ENCODE assay signal across 11 mouse cellular contexts in genomic region chr7:125577486-125578088, GRCm38 (mm10). TPM values are rescaled to one million over a fixed set of nuclear protein-coding genes. Genes with fewer than 3 reads are reported as not detected.
DNase-seq lines count a peak whose midpoint lies in the region; ATAC-seq and TF ChIP-seq lines count a peak whose summit lies in the region.
"Had no signal": no experiment of that assay in that cellular context is flagged by ENCODE, and none has a peak within 500 bp of the region (broad histone marks: within the 10 kb centered on the region; RNA-seq: fewer than 3 reads in every experiment).

No protein-coding gene starts in this region.

- no peak; the same call in 1 of the 2 replicates for ATAC-seq in lung, postnatal 0 days
- peak; percentile 69 for ATAC-seq in erythroblast, adult 5-6 weeks (replicated peaks; ENCODE audit: low FRiP score, poor library complexity, severe bottlenecking)
- ATAC-seq in stomach, embryonic 16.5 days (ENCODE audit: insufficient read depth, low FRiP score), result no peak

- no peak overlapping the region for H3K4me3 ChIP-seq in lung, postnatal 0 days (ENCODE audit: low read depth, low read length)
- H3K4me3 ChIP-seq in stomach, embryonic 16.5 days (replicated peaks; ENCODE audit: low read length), result no peak overlapping the region
- H3K4me3 ChIP-seq: embryonic facial prominence, embryonic 13.5 days; myocyte had no signal

- H3K27me3 ChIP-seq in lung, postnatal 0 days (replicated peaks; ENCODE audit: insufficient read depth, low read length), result no peaks in the 10 kb centered on the region
- no peaks in the 10 kb centered on the region for H3K27me3 ChIP-seq in stomach, embryonic 16.5 days (ENCODE audit: control insufficient read depth, insufficient read depth, low read length)

- peak; percentile 64 to 69 for DNase-seq in heart, adult 18-20 months
- no peak for DNase-seq in heart, adult 8-10 months (ENCODE audit: low spot score)
- DNase-seq in lung, postnatal 0 days (ENCODE audit: low spot score), result no peak
- no peak for DNase-seq in lung, postnatal 4 days
- DNase-seq in Muller cell, postnatal 12 days (ENCODE audit: inconsistent ontology term), result no peak
- DNase-seq in adrenal gland, adult (ENCODE audit: inconsistent age in 2 of 2, low spot score in 1 of 2), result no peak

- H3K36me3 ChIP-seq in lung, postnatal 0 days (ENCODE audit: insufficient read depth, low read length), result peaks cover 21% of the 10 kb centered on the region; the same call in 1 of the 2 replicates
- H3K36me3 ChIP-seq in stomach, embryonic 16.5 days (ENCODE audit: control insufficient read depth, insufficient read depth, low read length), result no peaks in the 10 kb centered on the region

- H3K9me3 ChIP-seq in lung, postnatal 0 days (ENCODE audit: low read length), result no peaks in the 10 kb centered on the region
- H3K9me3 ChIP-seq in stomach, embryonic 16.5 days (replicated peaks; ENCODE audit: control insufficient read depth, low read length), result no peaks in the 10 kb centered on the region
- H3K9me3 ChIP-seq: embryonic facial prominence, embryonic 13.5 days had no signal

- H3K9ac ChIP-seq in lung, postnatal 0 days (replicated peaks; ENCODE audit: low read depth), result no peak overlapping the region
- H3K9ac ChIP-seq in stomach, embryonic 16.5 days (ENCODE audit: low read length), result peak overlapping the region; percentile 43
- H3K9ac ChIP-seq: embryonic facial prominence, embryonic 13.5 days had no signal

- H3K4me2 ChIP-seq in lung, postnatal 0 days (replicated peaks; ENCODE audit: low read depth, low read length), result no peak overlapping the region
- no peak overlapping the region for H3K4me2 ChIP-seq in stomach, embryonic 16.5 days (ENCODE audit: low read depth, low read length)
- H3K4me2 ChIP-seq: embryonic facial prominence, embryonic 13.5 days had no signal

- H3K27ac ChIP-seq in lung, postnatal 0 days (ENCODE audit: low read length), result 0 out of 2 replicates have a peak overlapping the region, but pooled peaks have one; percentile 2
- H3K27ac ChIP-seq in stomach, embryonic 16.5 days (ENCODE audit: low read length), result 0 out of 2 replicates have a peak overlapping the region, but pooled peaks have one; percentile 51
- H3K27ac ChIP-seq: embryonic facial prominence, embryonic 13.5 days; macrophage had no signal

- TF ChIP-seq EP300 in lung, postnatal 0 days (IDR thresholded peaks at IDR 0.05), result no peak

- H3K4me1 ChIP-seq in lung, postnatal 0 days (ENCODE audit: insufficient read depth, low read depth, low read length), result peaks cover 19% of the 10 kb centered on the region; the same call in 1 of the 2 replicates
- peaks cover 47% of the 10 kb centered on the region for H3K4me1 ChIP-seq in stomach, embryonic 16.5 days (ENCODE audit: control insufficient read depth, insufficient read depth, low read length)

- TF ChIP-seq CTCF in lung, postnatal 0 days (IDR thresholded peaks at IDR 0.05), result peak; percentile 10; the same call in 1 of the 2 replicates

- 57% methylated on average over 11 of the region's 11 CpGs for WGBS in lung, postnatal 0 days
- WGBS in stomach, embryonic 16.5 days, result 68% methylated on average over 11 of the region's 11 CpGs

RNA-seq across cellular contexts. Expression of gene Il21r, which starts 25.6 kb away (rescaled TPM):
- total RNA-seq in heart, adult 18-20 months (2021), result 1 to 10 TPM in 1 of 2 experiments, under 1 TPM in 1; 0.47 to 2.9 TPM
- total RNA-seq in heart, adult 8-10 months (2022), result under 1 TPM; 0.19 to 0.69 (median 0.33) TPM
- polyA plus RNA-seq in lung, postnatal 0 days (2015; fragmentation: Nextera tagmentation; extraction: Ambion mirVana), result 0.38 and 0.65 TPM in 2 replicates
- total RNA-seq in erythroblast, adult 5-6 weeks (2015; ENCODE audit: low replicate concordance), result 1.3 TPM in 2 replicates
- 0.42 and 0.43 TPM in 2 replicates for total RNA-seq in erythroblast, adult 5-6 weeks (2017; ENCODE audit: low replicate concordance)
- polyA plus RNA-seq in stomach, embryonic 16.5 days (2015; fragmentation: Nextera tagmentation; extraction: Ambion mirVana), result 0.45 and 0.70 TPM in 2 replicates

RNA-seq across cellular contexts. Expression of gene Il4ra, which starts 25.7 kb away (rescaled TPM):
- total RNA-seq in heart, adult 18-20 months (2021), result 10 to 100 TPM; 17.0 to 23.6 TPM
- total RNA-seq in heart, adult 8-10 months (2022), result 10 to 100 TPM; 11.1 to 16.8 (median 13.5) TPM
- polyA plus RNA-seq in lung, postnatal 0 days (2015; fragmentation: Nextera tagmentation; extraction: Ambion mirVana), result 29.7 and 31.8 TPM in 2 replicates
- total RNA-seq in erythroblast, adult 5-6 weeks (2015; ENCODE audit: low replicate concordance), result 1.3 and 6.1 TPM in 2 replicates
- total RNA-seq in erythroblast, adult 5-6 weeks (2017; ENCODE audit: low replicate concordance), result 4.0 and 6.1 TPM in 2 replicates
- polyA plus RNA-seq in stomach, embryonic 16.5 days (2015; fragmentation: Nextera tagmentation; extraction: Ambion mirVana), result 12.3 and 13.8 TPM in 2 replicates

Comparison
In these comparisons a context has a peak if more than half of its experiments do, and no peak if none do; other contexts are left out.
1. DNase-seq: peak in heart, adult 18-20 months (2 of 2); none in heart, adult 8-10 months (single experiment), lung, postnatal 0 days (single experiment), lung, postnatal 4 days (0 of 2), Muller cell, postnatal 12 days (single experiment) and adrenal gland, adult (0 of 2).